Mouse (Mus musculus) brain, adult 2 months (tissue): ENCODE measurements around the gene Armt1.
A peak's percentile ranks its signal among the peaks of the same experiment; 100 is the strongest.

ENCODE experiments used
- DNase-seq: peaks from one replicate; pipeline ENCODE4 v3.0.0; 2011; ENCODE audit warnings: low read depth, low spot score

Gene Armt1

GRCm38 (mm10) chr10:4432123-4432931, at the start of gene Armt1, which contains the start of gene Rmnd1:
Armt1 (plus strand) TSS chr10:4432467.
Rmnd1 (minus strand) TSS chr10:4432388.
- DNase-seq, result peak; percentile 99

DNA sequence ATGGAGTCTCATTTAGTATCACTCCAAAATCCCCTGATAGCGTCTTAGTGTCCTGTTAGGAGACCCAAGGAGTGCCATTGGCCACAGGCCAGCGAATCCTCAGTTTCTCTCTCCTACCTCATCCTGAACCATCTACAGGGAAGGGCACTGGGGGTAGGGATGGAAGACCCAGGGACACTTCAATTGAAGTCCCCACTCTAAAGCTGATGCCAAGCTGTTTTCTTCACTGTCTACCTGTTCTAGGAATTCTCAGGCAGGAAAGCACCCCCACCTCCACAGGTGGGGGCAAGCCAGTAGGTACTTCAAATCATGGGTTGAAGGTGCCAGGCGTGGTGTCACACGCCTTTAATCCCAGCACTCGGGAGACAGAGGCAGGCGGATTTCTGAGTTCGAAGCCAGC, 48.0 kb upstream of the Armt1 start:
- no peak for DNase-seq

DNA sequence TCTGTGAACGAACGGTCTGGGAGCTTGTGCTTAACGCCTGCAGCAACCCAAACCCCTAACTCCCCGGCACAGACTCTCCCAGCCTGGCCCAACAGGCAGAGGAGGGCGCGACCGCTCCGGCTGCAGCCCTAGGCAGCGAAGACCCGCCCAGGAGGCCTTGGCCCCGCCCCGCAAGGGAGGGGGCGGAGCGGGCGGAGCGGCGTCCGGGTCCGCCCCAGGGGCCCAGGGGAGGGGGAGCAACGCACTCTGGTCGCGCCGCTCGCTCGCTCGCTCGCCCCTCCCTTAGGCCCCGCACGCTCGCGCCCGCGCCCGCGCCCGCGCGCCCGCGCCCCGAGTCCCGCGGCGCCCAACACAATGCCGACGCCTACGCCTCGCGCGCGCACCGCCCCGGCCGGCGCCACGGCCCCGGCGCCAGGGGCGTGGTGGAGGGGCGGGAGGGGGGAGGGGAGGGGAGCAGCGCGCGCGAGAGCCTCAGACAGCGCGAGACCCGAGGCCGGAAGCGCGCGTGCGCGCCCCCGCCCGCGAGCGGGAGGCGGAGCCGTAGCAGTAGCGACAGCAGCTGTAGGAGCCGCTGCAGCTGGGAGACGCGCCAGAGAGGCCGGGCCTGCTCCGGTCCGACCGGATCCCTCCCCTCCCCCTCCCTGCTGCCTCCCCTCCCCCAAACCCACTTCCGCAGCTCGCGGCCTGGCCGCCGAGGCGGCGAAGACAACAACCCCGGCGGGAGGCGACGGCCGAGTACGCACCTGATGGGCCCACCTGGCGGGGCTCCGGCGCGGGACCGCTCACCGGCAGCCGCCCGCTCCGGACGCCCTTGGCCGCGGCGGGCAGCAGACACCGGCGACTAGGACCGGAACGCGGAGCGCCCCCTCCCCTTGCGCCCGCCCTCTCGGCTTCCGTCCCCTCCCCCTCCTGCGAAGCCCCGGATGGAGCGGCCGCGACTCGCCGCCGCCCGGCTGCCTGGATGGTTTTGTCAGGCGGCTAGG, 45.4 kb upstream of the Armt1 start:
- DNase-seq, result peak; percentile 98

DNA sequence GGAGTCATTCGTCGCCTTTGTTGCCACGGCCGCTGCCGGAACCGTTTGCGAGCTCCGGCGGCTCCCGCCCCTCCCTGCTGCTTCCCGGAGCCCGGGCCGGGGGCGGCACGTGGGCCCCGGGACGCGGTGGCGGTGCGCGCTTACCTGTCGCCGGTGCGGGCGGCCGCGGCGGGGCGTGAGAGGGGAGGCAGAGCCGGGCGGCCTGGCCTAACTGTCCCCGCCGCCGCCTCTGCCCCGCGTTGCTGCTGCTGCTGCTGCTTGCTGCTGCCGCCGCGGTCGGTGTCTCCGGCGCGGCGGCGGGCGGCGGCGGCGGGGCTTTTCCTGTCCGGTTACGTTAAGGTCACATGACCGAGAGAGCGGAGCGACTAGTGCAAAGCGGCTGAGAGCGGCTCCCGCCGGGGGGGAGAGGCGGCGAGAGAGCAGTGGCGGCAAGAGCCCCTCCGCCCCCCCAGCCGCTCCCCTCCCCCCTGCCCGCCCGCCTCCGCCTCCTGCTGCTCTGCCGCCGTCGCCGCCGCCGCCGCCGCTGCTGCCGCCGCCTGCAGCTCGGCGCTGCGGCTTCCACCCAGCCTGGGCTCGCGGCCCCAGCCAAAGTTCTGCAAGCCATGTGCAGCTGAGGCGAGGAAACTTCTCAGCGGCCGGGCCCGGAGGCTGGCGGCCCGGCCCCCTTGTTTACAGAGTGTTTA, 44.4 kb upstream of the Armt1 start, which contains the start of gene Zbtb2:
Zbtb2 (minus strand) TSS at position 408 of the 683 bp plus-strand sequence.
- DNase-seq, result peak; percentile 84

DNA sequence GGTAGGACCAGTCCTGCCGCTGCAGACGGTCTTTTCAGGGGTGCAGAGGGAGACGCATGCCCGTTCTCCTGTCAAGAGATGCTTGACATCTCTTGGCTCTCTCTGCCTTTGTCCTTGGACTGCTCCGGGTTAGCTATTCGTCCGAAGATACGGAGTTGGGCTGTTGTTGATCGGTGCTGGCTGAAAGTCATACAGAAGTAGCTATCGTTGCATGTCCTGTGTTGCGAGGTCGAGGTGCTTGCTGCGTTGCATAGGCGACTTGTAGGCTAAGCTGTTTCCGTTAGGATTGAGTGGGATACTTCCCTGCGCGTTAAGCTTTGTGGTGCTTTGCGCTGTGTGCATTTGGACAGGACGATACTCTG, 43.9 kb upstream of the Armt1 start:
- DNase-seq, result peak; percentile 37

DNA sequence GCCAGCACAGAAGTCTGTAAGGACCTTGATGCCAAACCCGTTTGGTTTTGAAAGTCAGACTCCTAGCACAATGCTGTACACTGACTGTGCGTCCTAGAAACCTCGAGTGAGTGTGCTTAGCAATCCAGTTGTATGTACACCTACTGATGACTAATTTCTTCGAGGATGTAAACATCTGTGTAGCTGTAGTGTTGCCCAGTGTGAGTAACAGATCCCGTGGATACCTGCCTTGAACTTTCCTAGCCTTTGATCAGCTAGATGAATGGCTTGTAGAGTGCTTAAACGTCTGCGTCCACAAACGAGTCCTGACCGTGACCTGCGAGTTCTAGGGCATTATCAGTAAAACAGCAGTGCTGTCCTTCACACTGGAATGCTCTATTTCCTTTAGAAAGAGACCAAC, 43.2 kb upstream of the Armt1 start:
- peak; percentile 30 for DNase-seq

DNA sequence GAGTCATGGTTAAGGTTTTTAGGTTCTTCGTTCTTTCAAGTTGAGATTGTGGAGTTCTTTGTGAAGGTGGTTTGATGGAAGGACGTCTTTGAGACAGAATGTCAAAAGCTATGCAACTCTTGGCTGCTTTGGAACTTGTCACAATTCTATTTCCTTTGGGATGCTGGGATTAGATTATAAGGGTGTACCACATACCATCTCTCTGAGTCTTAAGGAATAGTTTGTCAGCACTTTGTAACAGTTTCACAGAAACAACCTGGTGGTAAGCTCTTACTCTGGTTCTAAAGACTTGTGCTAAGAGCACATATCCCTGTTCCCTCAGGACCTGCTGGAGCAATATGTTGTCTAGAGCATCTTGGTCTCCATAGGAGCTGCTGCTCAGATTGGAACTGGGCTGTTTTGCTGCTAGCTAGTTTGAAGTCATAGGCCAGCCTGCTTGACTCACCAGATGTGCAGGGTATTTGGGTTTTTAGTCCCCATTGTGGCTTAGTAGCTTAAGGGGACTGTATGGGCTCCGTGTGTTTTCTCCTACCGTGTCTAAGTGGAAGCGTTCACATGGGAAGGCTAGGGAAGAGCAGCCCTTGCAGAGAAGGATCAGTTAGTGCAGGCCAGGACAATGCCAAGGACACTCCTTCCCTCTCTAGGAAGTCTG, 42.7 kb upstream of the Armt1 start:
- DNase-seq, result no peak

- DNase-seq, result no peak
Observed at GRCm38 (mm10) chr10:4390550-4390949, 41.7 kb upstream of the Armt1 start.

DNA sequence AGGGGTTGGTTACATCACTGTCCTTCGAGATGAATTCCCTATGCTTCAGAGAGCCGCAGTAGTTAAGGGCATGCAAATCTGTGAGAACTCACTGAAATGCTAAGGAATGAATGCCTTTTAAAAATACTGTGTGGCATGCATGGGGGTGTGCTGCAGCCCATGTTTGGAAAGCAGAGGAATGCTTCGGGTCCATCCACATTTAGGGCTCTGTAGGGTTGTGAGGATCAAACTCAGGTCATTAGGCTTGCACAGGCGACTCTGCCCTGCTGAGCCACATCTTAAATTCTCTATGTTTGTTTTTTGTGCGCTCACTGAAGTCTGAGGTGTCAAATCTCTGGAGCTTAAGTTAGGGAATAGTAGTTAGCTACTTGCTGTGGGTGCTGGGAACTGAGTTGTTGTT, 41.2 kb upstream of the Armt1 start:
- DNase-seq, result no peak

- peak; percentile 69 for DNase-seq
Observed at GRCm38 (mm10) chr10:4391851-4392250, 40.4 kb upstream of the Armt1 start.

DNA sequence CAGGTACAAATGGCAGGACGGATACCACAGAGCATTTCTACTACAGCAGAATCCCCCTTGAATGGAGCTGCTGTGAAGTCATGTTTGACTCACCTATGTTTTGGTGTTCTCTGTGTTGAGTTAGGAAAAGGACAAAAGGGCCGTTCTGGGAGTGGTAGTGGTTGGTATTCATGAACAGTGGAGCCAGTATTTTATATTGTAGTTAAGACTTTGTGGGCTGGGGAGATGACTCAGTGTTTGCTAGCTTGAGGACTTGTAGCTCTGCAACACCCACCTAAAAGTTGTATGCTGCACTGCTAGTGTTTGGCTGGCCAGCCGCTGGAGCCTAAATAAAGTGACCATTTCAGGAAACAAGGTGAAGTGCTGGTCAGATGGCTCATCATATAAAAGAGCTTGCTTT, 36.9 kb upstream of the Armt1 start:
- DNase-seq, result peak; percentile 70

DNA sequence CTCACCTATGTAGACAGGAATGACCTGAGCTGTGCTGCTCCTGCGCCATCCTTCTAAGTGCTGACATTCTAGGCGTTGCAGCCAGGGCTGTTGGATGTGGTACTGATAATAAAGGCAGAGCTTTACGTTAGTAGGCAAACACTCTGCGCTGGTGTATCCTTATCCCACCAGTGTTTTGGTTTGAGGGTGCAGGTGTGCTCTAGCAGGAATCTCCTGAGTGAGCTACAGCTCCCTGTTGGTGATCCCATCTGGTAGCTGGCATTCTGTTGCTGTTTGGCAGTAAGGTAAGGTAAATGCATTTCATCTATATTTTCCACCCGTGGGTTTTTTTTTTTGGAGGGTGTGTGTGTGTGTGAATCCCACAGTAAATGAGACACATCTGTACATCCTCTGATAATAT, 34.2 kb upstream of the Armt1 start:
- DNase-seq, result peak; percentile 54

- peak; percentile 88 for DNase-seq
Observed at GRCm38 (mm10) chr10:4404895-4405491, 27.3 kb upstream of the Armt1 start.

DNA sequence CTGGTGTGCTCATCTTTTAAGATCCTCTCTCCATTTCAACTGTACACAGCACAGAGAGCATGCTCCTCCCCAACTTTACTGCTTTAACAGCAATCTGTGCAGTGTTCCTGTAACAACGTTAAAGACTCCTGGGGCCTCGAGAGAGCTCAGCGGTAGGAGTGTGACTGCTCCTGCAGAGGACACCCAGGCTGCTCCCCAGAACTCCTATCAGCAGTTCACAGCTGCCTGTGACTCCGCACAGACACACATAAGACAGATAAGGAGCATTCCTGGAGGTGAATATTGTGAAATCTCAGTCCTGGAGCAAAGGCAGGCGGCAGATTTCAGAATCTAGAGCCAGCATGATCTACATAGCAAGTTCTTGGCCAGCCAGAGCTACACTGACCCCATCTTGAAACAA, 26.8 kb upstream of the Armt1 start:
- no peak for DNase-seq

GRCm38 (mm10) chr10:4407191-4407590, 25.1 kb upstream of the Armt1 start:
- DNase-seq, result no peak

DNA sequence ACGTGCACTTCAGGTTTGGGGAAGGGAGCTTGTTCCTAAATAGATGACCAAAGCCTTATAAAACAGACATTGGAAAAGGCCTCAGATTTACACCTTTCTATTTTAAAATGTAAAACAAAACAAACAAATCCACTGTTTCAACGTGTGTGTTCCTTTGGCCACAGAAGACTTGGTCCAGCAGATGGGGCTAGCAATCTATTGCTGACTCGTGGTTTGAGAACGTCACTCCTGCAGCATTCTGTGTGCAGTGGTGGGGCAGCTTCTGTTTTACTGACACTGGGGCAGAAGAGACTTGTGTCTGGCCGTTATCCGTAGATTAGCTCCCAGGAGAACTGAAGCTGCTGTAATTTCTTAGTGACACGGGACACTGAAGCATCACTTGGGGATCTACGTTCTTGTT, 7.0 kb upstream of the Armt1 start:
- DNase-seq, result peak; percentile 50

DNA sequence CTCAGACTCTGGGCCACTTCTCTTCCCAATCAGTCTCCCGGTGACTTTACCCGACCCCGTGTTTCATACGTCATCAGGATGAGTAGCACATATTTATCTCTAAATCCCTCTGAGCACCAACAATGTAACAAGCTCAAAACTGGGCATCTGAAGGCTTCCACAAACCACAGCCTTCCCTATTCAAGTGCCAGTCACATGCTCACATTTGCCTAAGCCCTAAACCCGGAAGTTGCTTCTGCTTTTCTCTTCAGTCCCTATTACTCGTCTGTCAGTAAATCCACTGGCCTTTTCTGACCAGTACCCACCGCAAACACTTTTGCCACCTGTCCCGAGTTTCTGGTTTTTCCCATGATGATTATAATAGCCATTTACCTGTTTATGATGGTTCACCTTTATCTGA, 1.9 kb upstream of the Armt1 start:
- no peak for DNase-seq

GRCm38 (mm10) chr10:4430826-4431225, 1.4 kb upstream of the Armt1 start:
- peak; percentile 80 for DNase-seq

DNA sequence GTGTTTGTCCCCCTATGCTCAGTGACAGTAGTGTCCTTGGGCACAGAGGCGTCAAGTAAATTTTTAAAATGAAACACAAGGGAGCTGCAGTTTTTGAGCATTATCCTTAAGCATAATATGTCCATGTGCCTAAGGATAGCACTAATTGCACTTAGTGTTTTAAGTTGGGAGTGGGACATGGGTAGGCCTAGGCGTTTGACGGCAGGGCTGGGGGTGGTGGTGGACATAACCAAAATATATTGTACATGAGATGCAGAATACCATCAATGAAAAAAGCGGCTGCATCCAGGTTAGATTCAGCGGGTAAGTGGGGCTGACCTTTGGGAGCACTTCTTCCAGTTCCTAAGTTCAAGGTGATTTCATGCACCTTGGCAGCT, 533 bp upstream of the Armt1 start:
- DNase-seq, result no peak

GRCm38 (mm10) chr10:4432996-4433755, 909 bp downstream of the Armt1 start:
- DNase-seq, result no peak
